Mouse (Mus musculus) megakaryocyte-erythroid progenitor cell, adult 5-6 weeks (primary cell): Measurements from ENCODE around the gene Olfr68. TPM values are rescaled to one million over a fixed set of nuclear protein-coding genes. Genes with fewer than 3 reads are reported as not detected.
"Not testable (repeated sequence)": the region's sequence is repeated elsewhere in the genome, so short reads cannot be mapped to it uniquely, and the experiment has no call there.

Source experiments
- ATAC-seq: replicated peaks from 2 replicates; pipeline ENCODE4 v1.8.0; 2016; ENCODE audit warnings: mild to moderate bottlenecking, inconsistent platforms; ENCODE audit not compliant: severe bottlenecking, poor library complexity, low FRiP score, low TSS enrichment
- total RNA-seq, 2 experiments: library from RNA; stranded (forward) in 1 of 2; stranded (reverse) in 1 of 2; fragments of 200-1000, 215-1000 nt in 1 of 2; fragments of >200 nt in 1 of 2; fragmentation: Nextera tagmentation in 1 of 2; gene quantifications; 2 replicates each; pipeline ENCODE4 v1.2.3; 2014 to 2017

Olfr68 gene
- total RNA-seq (2014; fragmentation: Nextera tagmentation) = not detected in 2 replicates
- not detected in 2 replicates for total RNA-seq (2017)

GRCm38 (mm10) chr7:103779598-103779997 is at the start of gene Olfr68:
Gene Olfr68, minus strand, starts transcription at chr7:103779698.
- ATAC-seq = no peak

GRCm38 (mm10) chr7:103827808-103828207 is 48.3 kb upstream of the Olfr68 start, which contains the start of gene Hbb-bs:
Gene Hbb-bs, minus strand, starts transcription at chr7:103828096.
- ATAC-seq = peak; percentile 95

- not testable (repeated sequence) for ATAC-seq
Measured at GRCm38 (mm10) chr7:103827139-103827538, 47.6 kb upstream of the Olfr68 start.

- ATAC-seq = no peak
Measured at GRCm38 (mm10) chr7:103826255-103826887, 46.9 kb upstream of the Olfr68 start.

- ATAC-seq = no peak
Measured at GRCm38 (mm10) chr7:103825536-103826254, 46.2 kb upstream of the Olfr68 start.

GRCm38 (mm10) chr7:103824597-103824996 is 45.1 kb upstream of the Olfr68 start:
- ATAC-seq = peak; percentile 33; the same call in 1 of the 2 replicates

GRCm38 (mm10) chr7:103815085-103815484 is 35.6 kb upstream of the Olfr68 start:
- not testable (repeated sequence) for ATAC-seq

- ATAC-seq = peak; percentile 46
Measured at GRCm38 (mm10) chr7:103813766-103814165, 34.3 kb upstream of the Olfr68 start, which contains the start of gene Hbb-bt. Gene Hbb-bt, minus strand, starts transcription at chr7:103813996.

GRCm38 (mm10) chr7:103813152-103813551 is 33.7 kb upstream of the Olfr68 start:
- not testable (repeated sequence) for ATAC-seq

GRCm38 (mm10) chr7:103812174-103812573 is 32.7 kb upstream of the Olfr68 start:
- ATAC-seq = no peak

GRCm38 (mm10) chr7:103811223-103811845 is 31.8 kb upstream of the Olfr68 start:
- ATAC-seq = peak; percentile 69

GRCm38 (mm10) chr7:103810746-103811145 is 31.2 kb upstream of the Olfr68 start:
- ATAC-seq = no peak

- ATAC-seq = no peak
Measured at GRCm38 (mm10) chr7:103810296-103810695, 30.8 kb upstream of the Olfr68 start.

- ATAC-seq = no peak
Measured at GRCm38 (mm10) chr7:103809801-103810155, 30.3 kb upstream of the Olfr68 start.

- peak; percentile 64 for ATAC-seq
Measured at GRCm38 (mm10) chr7:103808971-103809800, 29.7 kb upstream of the Olfr68 start.

GRCm38 (mm10) chr7:103808120-103808519 is 28.6 kb upstream of the Olfr68 start:
- not testable (repeated sequence) for ATAC-seq

GRCm38 (mm10) chr7:103806856-103807255 is 27.4 kb upstream of the Olfr68 start:
- 0 out of 2 replicates have a peak, but pooled peaks have one; percentile 27 for ATAC-seq

- peak; percentile 100 for ATAC-seq
Measured at GRCm38 (mm10) chr7:103792669-103793388, 13.3 kb upstream of the Olfr68 start.

GRCm38 (mm10) chr7:103791721-103792120 is 12.2 kb upstream of the Olfr68 start, which contains the start of gene Olfr67:
Gene Olfr67, minus strand, starts transcription at chr7:103791821.
- ATAC-seq = no peak
